In the genomic region with DNA sequence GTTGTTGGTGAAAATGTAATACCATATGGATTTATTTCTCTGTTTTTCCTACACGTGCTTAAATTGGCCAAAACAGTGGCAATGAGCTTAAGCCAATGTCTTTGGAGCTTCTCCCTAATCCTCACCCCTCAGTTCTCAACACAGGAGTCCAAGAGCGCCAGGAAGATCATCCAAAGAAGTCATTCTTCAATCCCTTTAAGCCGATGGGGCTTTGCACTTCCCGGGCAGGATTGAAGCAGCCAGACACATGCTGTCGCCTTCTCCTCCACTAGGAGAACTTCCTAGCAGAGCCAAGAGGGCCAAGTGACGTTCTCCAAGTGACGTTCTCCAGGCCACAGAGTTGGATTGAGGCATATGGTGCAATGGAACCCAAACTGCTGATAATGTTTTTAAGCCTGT, we compare ENCODE assay signal across 9 mouse cellular contexts.
A peak's percentile ranks its signal among the peaks of the same experiment; 100 is the strongest.
DNase-seq lines count a peak whose midpoint lies in the region; ATAC-seq and TF ChIP-seq lines count a peak whose summit lies in the region.
"Had no signal": no experiment of that assay in that cellular context is flagged by ENCODE, and none has a peak within 500 bp of the region (broad histone marks: within the 10 kb centered on the region; RNA-seq: fewer than 3 reads in every experiment).

No protein-coding gene starts in this region.

- no peaks in the 10 kb centered on the region for H3K27me3 ChIP-seq in hindbrain, postnatal 0 days (ENCODE audit: insufficient read depth, low read length)

- no peak overlapping the region for H3K9ac ChIP-seq in hindbrain, postnatal 0 days (replicated peaks; ENCODE audit: low read length)

- no peak overlapping the region for H3K27ac ChIP-seq in hindbrain, postnatal 0 days

- H3K4me1 ChIP-seq in hindbrain, postnatal 0 days (ENCODE audit: insufficient read depth, low read length): no peaks in the 10 kb centered on the region

- H3K4me2 ChIP-seq in hindbrain, postnatal 0 days (ENCODE audit: low read depth, low read length): no peak overlapping the region

- TF ChIP-seq CTCF in hindbrain, postnatal 0 days (IDR thresholded peaks at IDR 0.05; ENCODE audit: low read depth): peak; percentile 50; the same call in 1 of the 2 replicates

- intact Hi-C loops in left cerebral cortex, postnatal 4 days (cut with DNase I): loop anchor here (1.0 to 10.0 kb wide), 5 partner anchors 224 to 574 kb away; no protein-coding TSS in a partner anchor
- intact Hi-C loops in gastrocnemius, postnatal 14 days (cut with DNase I; ENCODE audit: low total_unique reads): loop anchor here (5.0 to 10.0 kb wide), 3 partner anchors 274 to 576 kb away; no protein-coding TSS in a partner anchor

- WGBS in hindbrain, postnatal 0 days: 38% methylated on average over 7 of the region's 7 CpGs

- no peaks in the 10 kb centered on the region for H3K9me3 ChIP-seq in hindbrain, postnatal 0 days (ENCODE audit: low read length)

- peak; percentile 3 for DNase-seq in left cerebral cortex, postnatal 4 days
- no peak for DNase-seq in left cerebral cortex, adult 9 months (ENCODE audit: low spot score in 2 of 2)
- peak; percentile 25 to 30 for DNase-seq in cerebellum, postnatal 14 days
- peak; percentile 15 for DNase-seq in gastrocnemius, postnatal 14 days
- peak; percentile 39 for DNase-seq in hindbrain, postnatal 0 days (ENCODE audit: low spot score)
- DNase-seq in skeletal muscle tissue, adult 2 months (ENCODE audit: low read depth, low spot score): peak; percentile 25
- no peak for DNase-seq in frontal cortex, postnatal 25 days (ENCODE audit: low spot score in 2 of 2)
- DNase-seq in left cerebral cortex, adult 18-20 months (ENCODE audit: low spot score in 2 of 2): no peak

- peak; percentile 61 for ATAC-seq in hindbrain, postnatal 0 days

- no peaks in the 10 kb centered on the region for H3K36me3 ChIP-seq in hindbrain, postnatal 0 days (ENCODE audit: insufficient read depth, low read length)

- no peak overlapping the region for H3K4me3 ChIP-seq in hindbrain, postnatal 0 days (ENCODE audit: low read length)
- H3K4me3 ChIP-seq: myocyte had no signal

Comparison
In these comparisons a context has a peak if more than half of its experiments do, and no peak if none do; other contexts are left out.
1. DNase-seq: peak in left cerebral cortex, postnatal 4 days (single experiment), cerebellum, postnatal 14 days (2 of 2), gastrocnemius, postnatal 14 days (single experiment), hindbrain, postnatal 0 days (single experiment) and skeletal muscle tissue, adult 2 months (single experiment); none in left cerebral cortex, adult 9 months (0 of 2), frontal cortex, postnatal 25 days (0 of 2) and left cerebral cortex, adult 18-20 months (0 of 2).